Mouse (Mus musculus): ENCODE data around the gene Tmprss11g. TPM values are rescaled to one million over a fixed set of nuclear protein-coding genes. Genes with fewer than 3 reads are reported as not detected.

Tmprss11g gene
- total RNA-seq (2021): not detected

GRCm38 (mm10) chr5:86518500-86518899 is at the start of gene Tmprss11g:
Gene Tmprss11g (minus strand): TSS chr5:86518600.
- intact Hi-C loops (cut with DNase I): no loop called here
- no peak for DNase-seq (ENCODE audit: extremely low spot score in 1 of 2, low spot score in 2 of 2)

GRCm38 (mm10) chr5:86546693-86547092 is 28.3 kb upstream of the Tmprss11g start:
- intact Hi-C loops (cut with DNase I): no loop called here
- no peak for DNase-seq (ENCODE audit: extremely low spot score in 1 of 2, low spot score in 2 of 2)

GRCm38 (mm10) chr5:86540601-86541000 is 22.2 kb upstream of the Tmprss11g start:
- intact Hi-C loops (cut with DNase I): no loop called here
- DNase-seq (ENCODE audit: extremely low spot score in 1 of 2, low spot score in 2 of 2): no peak

GRCm38 (mm10) chr5:86528725-86529124 is 10.3 kb upstream of the Tmprss11g start:
- intact Hi-C loops (cut with DNase I): no loop called here

GRCm38 (mm10) chr5:86511538-86511937 is 6.9 kb downstream of the Tmprss11g start:
- DNase-seq (ENCODE audit: extremely low spot score in 1 of 2, low spot score in 2 of 2): no peak
- intact Hi-C loops (cut with DNase I): no loop called here

More at GRCm38 (mm10) chr5:86528725-86529124, 10.3 kb upstream of the Tmprss11g start:
- DNase-seq (ENCODE audit: extremely low spot score in 1 of 2, low spot score in 2 of 2): peak in 1 of 2 experiments; percentile 3

- DNase-seq (ENCODE audit: extremely low spot score in 1 of 2, low spot score in 2 of 2): no peak
- intact Hi-C loops (cut with DNase I): no loop called here
Measured at GRCm38 (mm10) chr5:86493453-86493852, 24.9 kb downstream of the Tmprss11g start.

- intact Hi-C loops (cut with DNase I): loop anchor here (5.0 to 10.0 kb wide), 2 partner anchors 165 to 288 kb away; partner anchors contain the start of gene Gnrhr
- no peak for DNase-seq (ENCODE audit: extremely low spot score in 1 of 2, low spot score in 2 of 2)
Measured at GRCm38 (mm10) chr5:86482562-86482961, 35.8 kb downstream of the Tmprss11g start.

- intact Hi-C loops (cut with DNase I): loop anchor here (5.0 to 10.0 kb wide), 2 partner anchors 165 to 287 kb away; partner anchors contain the start of gene Gnrhr
- no peak for DNase-seq (ENCODE audit: extremely low spot score in 1 of 2, low spot score in 2 of 2)
Measured at GRCm38 (mm10) chr5:86482031-86482430, 36.4 kb downstream of the Tmprss11g start.

GRCm38 (mm10) chr5:86473859-86474258 is 44.5 kb downstream of the Tmprss11g start:
- intact Hi-C loops (cut with DNase I): no loop called here
- DNase-seq (ENCODE audit: extremely low spot score in 1 of 2, low spot score in 2 of 2): no peak

- intact Hi-C loops (cut with DNase I): no loop called here
- DNase-seq (ENCODE audit: extremely low spot score in 1 of 2, low spot score in 2 of 2): no peak
Measured at GRCm38 (mm10) chr5:86468890-86469289, 49.5 kb downstream of the Tmprss11g start, which contains the start of gene Tmprss11a. Gene Tmprss11a (minus strand): TSS chr5:86468990.

- intact Hi-C loops (cut with DNase I): no loop called here
- no peak for DNase-seq (ENCODE audit: extremely low spot score in 1 of 2, low spot score in 2 of 2)
Measured at GRCm38 (mm10) chr5:86439306-86439705, 79.1 kb downstream of the Tmprss11g start.

- intact Hi-C loops (cut with DNase I): no loop called here
- DNase-seq (ENCODE audit: extremely low spot score in 1 of 2, low spot score in 2 of 2): no peak
Measured at GRCm38 (mm10) chr5:86438548-86438947, 79.9 kb downstream of the Tmprss11g start.

Other genes starting within 250 kb of the Tmprss11g start
- not detected for gene Tmprss11c, start 229.3 kb downstream of the Tmprss11g start, total RNA-seq (2021)
- gene Tmprss11d, start 145.2 kb downstream of the Tmprss11g start, total RNA-seq (2021): not detected
- gene Tmprss11a, start 49.6 kb downstream of the Tmprss11g start, total RNA-seq (2021): under 1 TPM; 0.11 to 0.16 TPM
- not detected for gene Tmprss11f, start 113.8 kb upstream of the Tmprss11g start, total RNA-seq (2021)
- gene Tmprss11b, start 157.8 kb upstream of the Tmprss11g start, total RNA-seq (2021): under 1 TPM in 1 of 2 experiments, not detected in 1; 0.10 TPM
- gene Tmprss11e, start 227.2 kb upstream of the Tmprss11g start, total RNA-seq (2021): not detected

Data from left cerebral cortex, postnatal 10 days (tissue).